Mouse (Mus musculus) cerebellum, adult 9-11 months (tissue): Measurements from ENCODE around the gene A930002H24Rik.

Experiments used
- DNase-seq: peaks from one replicate; pipeline ENCODE4 v3.0.0; 2022

Gene A930002H24Rik

DNA sequence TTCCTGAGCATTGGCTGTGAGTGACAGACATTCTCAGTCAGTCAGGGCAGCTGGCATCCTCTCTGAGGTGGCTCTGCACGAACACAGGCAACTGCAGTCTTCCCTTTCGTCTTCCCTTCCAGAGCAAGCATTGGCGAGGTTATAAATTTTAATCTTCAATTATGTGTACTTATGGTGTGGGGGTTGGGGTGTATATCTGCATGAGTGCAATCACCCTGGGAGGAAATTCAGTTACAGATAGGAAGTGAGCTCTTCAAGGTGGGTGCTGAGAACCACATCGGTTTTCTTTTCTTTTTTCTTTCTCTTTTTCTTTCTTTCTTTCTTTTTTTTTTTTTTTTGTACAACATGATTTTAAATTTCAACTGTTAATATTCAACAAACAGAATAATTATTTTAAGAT lies 32.0 kb downstream of the A930002H24Rik start:
- no peak for DNase-seq

- DNase-seq = no peak
Observed at GRCm38 (mm10) chr17:63828561-63829332, 34.8 kb downstream of the A930002H24Rik start.

GRCm38 (mm10) chr17:63826767-63827166 lies 36.8 kb downstream of the A930002H24Rik start:
- DNase-seq = no peak

- DNase-seq = no peak
Observed at GRCm38 (mm10) chr17:63826196-63826595, 37.4 kb downstream of the A930002H24Rik start.

DNA sequence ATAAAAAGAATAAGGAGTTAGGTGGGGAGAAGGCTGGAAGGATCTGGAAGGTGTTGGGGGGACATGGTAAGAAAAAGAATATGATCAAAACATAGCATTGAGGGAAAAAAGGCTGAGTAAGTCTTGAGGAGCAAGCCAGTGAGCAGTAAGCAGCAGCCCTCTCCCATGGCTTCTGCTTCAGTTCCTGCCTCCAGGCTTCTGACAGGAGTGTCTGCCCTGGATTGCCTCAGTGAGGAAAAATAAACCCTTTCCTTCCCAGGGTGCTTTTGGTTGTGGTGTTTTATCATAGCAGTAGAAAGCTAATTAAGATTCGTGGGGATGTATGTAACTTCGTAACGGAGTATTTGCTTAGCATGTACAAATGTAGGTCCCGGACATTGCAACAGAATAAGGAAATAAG lies 39.5 kb downstream of the A930002H24Rik start:
- DNase-seq = no peak

DNA sequence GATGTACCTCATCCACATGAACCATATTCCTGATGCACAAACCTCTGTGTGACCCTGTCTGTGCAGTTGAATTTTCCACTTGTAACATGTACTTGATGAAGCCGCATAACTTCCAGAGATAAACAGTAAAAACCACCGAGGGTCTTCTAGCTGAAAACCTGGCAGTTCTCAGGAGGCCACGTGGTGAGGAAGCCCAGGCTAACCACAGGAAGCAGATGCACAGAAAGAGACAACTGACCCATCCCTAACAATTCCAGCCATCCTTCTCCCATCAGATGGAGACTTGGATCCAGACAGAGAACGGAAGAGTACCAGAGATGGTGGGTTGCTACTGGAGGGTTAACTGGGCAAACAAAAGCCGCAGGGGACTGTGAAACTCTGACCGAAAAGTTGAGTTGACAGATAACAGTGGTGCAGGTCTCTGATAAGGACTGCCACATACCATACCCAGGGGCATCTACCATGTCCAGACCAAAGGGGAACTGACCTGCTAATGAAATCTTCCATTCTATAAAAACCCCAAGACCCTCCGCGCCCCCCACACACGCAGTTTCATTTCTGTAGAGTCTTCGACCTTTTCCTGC lies 45.1 kb downstream of the A930002H24Rik start:
- no peak for DNase-seq

DNA sequence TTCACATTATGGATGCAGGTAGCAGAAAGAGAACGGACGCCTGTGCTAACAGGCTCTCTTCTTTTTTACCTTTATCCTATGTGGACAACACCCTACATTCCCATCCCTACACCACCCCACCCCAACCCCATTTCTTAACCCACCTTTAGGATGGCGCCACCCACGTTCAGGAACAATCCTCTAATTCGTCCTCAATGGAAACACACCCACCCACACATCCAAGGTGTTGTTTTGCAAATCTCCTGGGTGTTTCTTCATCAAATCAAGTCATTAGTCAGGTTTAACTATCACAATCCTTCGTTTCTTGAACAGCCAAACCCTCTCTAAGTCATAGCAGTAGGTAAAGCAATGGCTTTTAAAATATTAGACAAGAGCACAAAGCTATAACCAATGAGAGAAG lies 50.0 kb downstream of the A930002H24Rik start:
- no peak for DNase-seq
